8 mouse cellular contexts compared by ENCODE assay signal in the genomic region with DNA sequence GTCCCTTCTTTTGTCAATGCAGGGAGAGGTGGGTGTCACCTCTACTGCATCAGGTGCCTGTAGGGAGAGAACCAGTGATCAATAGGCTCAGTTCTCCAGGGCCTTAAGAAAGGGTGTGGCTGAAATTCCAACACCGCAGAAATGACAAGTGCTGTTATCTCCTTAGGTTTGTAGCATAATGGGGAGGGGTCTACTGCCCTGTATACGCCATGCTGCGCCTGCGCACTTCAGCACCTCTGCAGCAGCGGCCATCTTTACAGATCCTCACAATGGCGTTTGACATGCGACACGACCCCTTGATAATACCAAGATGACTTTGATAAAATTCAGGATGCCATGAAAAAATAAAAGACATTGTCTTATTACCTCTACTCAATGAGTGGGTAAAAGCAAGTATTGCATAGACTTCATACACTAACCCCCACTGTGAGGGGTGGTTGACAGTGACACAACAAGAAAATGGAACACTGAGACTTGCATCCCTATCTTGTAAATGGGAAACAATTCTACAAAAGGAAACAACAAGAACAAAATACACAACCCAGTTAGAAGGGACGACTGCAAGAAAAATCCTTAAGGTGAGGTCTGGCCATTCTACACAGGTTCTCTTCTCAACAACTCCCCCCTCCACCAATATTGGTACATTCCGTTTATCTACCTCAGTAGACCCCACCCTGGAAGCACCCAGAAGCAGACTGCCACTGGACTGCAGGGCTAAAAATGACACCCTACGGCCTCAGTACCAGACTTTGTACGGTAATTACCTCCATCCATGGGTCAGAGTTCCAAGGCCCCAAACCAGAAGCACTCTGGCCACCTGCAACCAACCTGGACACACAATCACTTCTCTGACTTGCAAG. TPM values are rescaled to one million over a fixed set of nuclear protein-coding genes. Genes with fewer than 3 reads are reported as not detected.
DNase-seq lines count a peak whose midpoint lies in the region; ATAC-seq and TF ChIP-seq lines count a peak whose summit lies in the region.

No protein-coding gene starts in this region.

- ATAC-seq in forebrain, embryonic 15.5 days (replicated peaks): peak; percentile 84
- ATAC-seq in kidney, embryonic 15.5 days (replicated peaks; ENCODE audit: low FRiP score): no peak

- H3K4me2 ChIP-seq in forebrain, embryonic 15.5 days (replicated peaks): peak overlapping the region; percentile 36
- peak overlapping the region; percentile 63 for H3K4me2 ChIP-seq in kidney, embryonic 15.5 days

- H3K36me3 ChIP-seq in ES-E14 (ENCODE audit: control insufficient read depth, insufficient read depth, low read length, poor library complexity, severe bottlenecking): no peaks in the 10 kb centered on the region; the same call in 1 of the 2 replicates
- no peaks in the 10 kb centered on the region for H3K36me3 ChIP-seq in forebrain, embryonic 15.5 days
- no peaks in the 10 kb centered on the region for H3K36me3 ChIP-seq in kidney, embryonic 15.5 days
- H3K36me3 ChIP-seq in liver, adult 2 months (ENCODE audit: control insufficient read depth, insufficient read depth, low read length): no peaks in the 10 kb centered on the region

- peak overlapping the region; percentile 91 for H3K27ac ChIP-seq in ES-E14 (ENCODE audit: insufficient read depth, low read depth, low read length, poor library complexity, severe bottlenecking)
- H3K27ac ChIP-seq in forebrain, embryonic 15.5 days (replicated peaks): peak overlapping the region; percentile 92
- 0 out of 2 replicates have a peak overlapping the region, but pooled peaks have one; percentile 63 for H3K27ac ChIP-seq in kidney, embryonic 15.5 days
- no peak overlapping the region for H3K27ac ChIP-seq in liver, adult 2 months (replicated peaks; ENCODE audit: insufficient read depth, low read depth, low read length)

- H3K9me3 ChIP-seq in ES-E14 (ENCODE audit: control insufficient read depth, insufficient read depth, low read depth, low read length): no peaks in the 10 kb centered on the region
- H3K9me3 ChIP-seq in forebrain, embryonic 15.5 days: peaks cover 9% of the 10 kb centered on the region; the same call in 1 of the 2 replicates
- H3K9me3 ChIP-seq in kidney, embryonic 15.5 days (replicated peaks): peaks cover 16% of the 10 kb centered on the region; the same call in 1 of the 2 replicates

- in situ Hi-C loops in ES-E14 (cut with MboI; ENCODE audit: low sequenced_read_pairs in 2 of 2, unreplicated experiment in 2 of 2): no loop called here

- no peak for TF ChIP-seq CTCF in liver, adult 2 months (IDR thresholded peaks at IDR 0.05; ENCODE audit: low read depth, low read length)

- no peaks in the 10 kb centered on the region for H3K4me1 ChIP-seq in ES-E14 (ENCODE audit: control insufficient read depth in 2 of 2, insufficient read depth in 2 of 2, low read length in 2 of 2, poor library complexity in 1 of 2)
- H3K4me1 ChIP-seq in forebrain, embryonic 15.5 days: no peaks in the 10 kb centered on the region
- H3K4me1 ChIP-seq in kidney, embryonic 15.5 days: no peaks in the 10 kb centered on the region
- H3K4me1 ChIP-seq in liver, adult 2 months (ENCODE audit: control insufficient read depth, insufficient read depth, low read length): no peaks in the 10 kb centered on the region

- H3K79me2 ChIP-seq in liver, adult 2 months (ENCODE audit: control insufficient read depth, insufficient read depth, low read length): 0 out of 2 replicates have a peak, but pooled peaks cover 3% of the 10 kb centered on the region

- DNase-seq in ES-E14 (ENCODE audit: low read depth, low spot score): peak; percentile 53
- DNase-seq in c-Kit-positive CD71-positive TER-119-positive erythroid progenitor cells, embryonic 14.5 days (ENCODE audit: low spot score): peak; percentile 40
- DNase-seq in liver, adult 2 months (ENCODE audit: extremely low read depth, low read depth, low spot score): peak; percentile 43
- DNase-seq in right cerebral cortex, postnatal 10 days (ENCODE audit: low spot score in 2 of 2): peak; percentile 75 to 84
- no peak for DNase-seq in spleen, postnatal 10 days (ENCODE audit: low spot score in 2 of 2)
- no peak for DNase-seq in gastrocnemius, postnatal 4 days (ENCODE audit: low spot score in 2 of 2)

- TF ChIP-seq POLR2A in liver, adult 2 months (IDR thresholded peaks at IDR 0.05; ENCODE audit: extremely low read depth, insufficient read depth, low read length): no peak

- peak overlapping the region; percentile 70 for H3K9ac ChIP-seq in ES-E14 (ENCODE audit: insufficient read depth, low read depth, low read length, poor library complexity, severe bottlenecking)
- peak overlapping the region; percentile 68 for H3K9ac ChIP-seq in forebrain, embryonic 15.5 days (replicated peaks)
- H3K9ac ChIP-seq in kidney, embryonic 15.5 days: peak overlapping the region; percentile 40
- no peak overlapping the region for H3K9ac ChIP-seq in liver, adult 2 months (ENCODE audit: low read depth, low read length)

- WGBS in forebrain, embryonic 15.5 days: 45% methylated on average over 12 of the region's 12 CpGs
- 59% methylated on average over 12 of the region's 12 CpGs for WGBS in kidney, embryonic 15.5 days
- WGBS in liver, adult 2 months: 80% methylated on average over 12 of the region's 12 CpGs

- H3K27me3 ChIP-seq in forebrain, embryonic 15.5 days: no peaks in the 10 kb centered on the region
- H3K27me3 ChIP-seq in kidney, embryonic 15.5 days: no peaks in the 10 kb centered on the region
- no peaks in the 10 kb centered on the region for H3K27me3 ChIP-seq in liver, adult 2 months (ENCODE audit: control insufficient read depth, insufficient read depth, low read length)

- peak overlapping the region; percentile 83 to 87 for H3K4me3 ChIP-seq in ES-E14 (ENCODE audit: insufficient read depth in 1 of 2, low read depth in 1 of 2, low read length in 2 of 2, poor library complexity in 1 of 2, severe bottlenecking in 1 of 2)
- peak overlapping the region; percentile 66 for H3K4me3 ChIP-seq in forebrain, embryonic 15.5 days
- peak overlapping the region; percentile 57 for H3K4me3 ChIP-seq in kidney, embryonic 15.5 days (replicated peaks)
- H3K4me3 ChIP-seq in liver, adult 2 months (ENCODE audit: insufficient read depth, low read depth, low read length): peak overlapping the region; percentile 98; the same call in 1 of the 2 replicates

TF ChIP-seq in ES-E14, 5 proteins besides CTCF, POLR2A, EP300 and RAD21:
- TF ChIP-seq HCFC1 (IDR thresholded peaks at IDR 0.05; ENCODE audit: borderline replicate concordance, insufficient read depth, low read length) (no peak), ZNF384 (IDR thresholded peaks at IDR 0.05; ENCODE audit: low read depth, low read length) (no peak), CHD2 (IDR thresholded peaks at IDR 0.05; ENCODE audit: low read depth, low read length) (no peak), MAFK (IDR thresholded peaks at IDR 0.05; ENCODE audit: insufficient read depth, low read depth, low read length) (no peak), ZC3H11A (IDR thresholded peaks at IDR 0.05; ENCODE audit: borderline replicate concordance, low read depth, low read length) (no peak)

RNA-seq across cellular contexts. Expression of gene Snurf, which starts 1.6 kb away (rescaled TPM):
- 129 and 202 TPM in 2 replicates for total RNA-seq in ES-E14 (2012; rRNA removed)
- 371 and 384 TPM in 2 replicates for polyA plus RNA-seq in forebrain, embryonic 15.5 days (2015; fragmentation: Nextera tagmentation; extraction: Ambion mirVana)
- 24.7 and 36.4 TPM in 2 replicates for polyA plus RNA-seq in kidney, embryonic 15.5 days (2015; fragmentation: Nextera tagmentation; extraction: Ambion mirVana)
- total RNA-seq in liver, adult 2 months (2014; rRNA removed): not detected in 2 replicates
- polyA plus RNA-seq in liver, adult 2 months (2012; rRNA removed): not detected in 2 replicates
- 10 to 100 TPM; 46.0 to 47.7 TPM for total RNA-seq in gastrocnemius, postnatal 4 days (2021)

RNA-seq across cellular contexts. Expression of gene Gm38393, which starts 1.6 kb away (rescaled TPM):
- 67.4 and 104 TPM in 2 replicates for total RNA-seq in ES-E14 (2012; rRNA removed)
- 2.6 and 2.9 TPM in 2 replicates for polyA plus RNA-seq in forebrain, embryonic 15.5 days (2015; fragmentation: Nextera tagmentation; extraction: Ambion mirVana)
- 0.75 and 0.98 TPM in 2 replicates for polyA plus RNA-seq in kidney, embryonic 15.5 days (2015; fragmentation: Nextera tagmentation; extraction: Ambion mirVana)
- 1.7 and 2.5 TPM in 2 replicates for total RNA-seq in liver, adult 2 months (2014; rRNA removed)
- polyA plus RNA-seq in liver, adult 2 months (2012; rRNA removed): 0.38 and 0.45 TPM in 2 replicates
- total RNA-seq in gastrocnemius, postnatal 4 days (2021): 1 to 10 TPM; 1.4 to 1.7 TPM

Comparison
In these comparisons a context has a peak if more than half of its experiments do, and no peak if none do; other contexts are left out.
1. DNase-seq: peak in ES-E14 (single experiment), c-Kit-positive CD71-positive TER-119-positive erythroid progenitor cells, embryonic 14.5 days (single experiment), liver, adult 2 months (single experiment) and right cerebral cortex, postnatal 10 days (2 of 2); none in spleen, postnatal 10 days (0 of 2) and gastrocnemius, postnatal 4 days (0 of 2).
2. RNA of gene Snurf, which starts 1.6 kb away (total RNA-seq): 129 to 202 TPM in ES-E14 and 46.0 to 47.7 TPM in gastrocnemius, postnatal 4 days; not detected in liver, adult 2 months; every median in the first group is over 10 times any median in the second.
3. RNA of gene Gm38393, which starts 1.6 kb away (total RNA-seq): 67.4 to 104 TPM in ES-E14; 1.4 to 1.7 TPM in gastrocnemius, postnatal 4 days and 1.7 to 2.5 TPM in liver, adult 2 months; every median in the first group is over 10 times any median in the second.
4. Peak in every context shown above with its lines, with median percentiles within 50 percentile points of each other: H3K4me3 ChIP-seq.